Mouse (Mus musculus) midbrain, embryonic 12.5 days (tissue): ENCODE results near the gene B3gat2. TPM values are rescaled to one million over a fixed set of nuclear protein-coding genes. Genes with fewer than 3 reads are reported as not detected.

ENCODE experiments used
- ATAC-seq: fragments of 200-750 bp; cut with Nextera tagmentation; 2 replicates; pipeline ENCODE4 v1.8.0; 2017; ENCODE audit warnings: low read depth, moderate TSS enrichment, moderate library complexity; ENCODE audit not compliant: low FRiP score
- H3K27ac ChIP-seq: fragments of 300-500 bp; sonication (generic); replicated peaks from 2 replicates; pipeline ENCODE4 v1.5.1; 2016; ENCODE audit warnings: mild to moderate bottlenecking
- H3K27me3 ChIP-seq: fragments of 300-500 bp; sonication (generic); 2 replicates; pipeline ENCODE4 v1.6.1; 2016; ENCODE audit warnings: mild to moderate bottlenecking
- H3K36me3 ChIP-seq: fragments of 300-500 bp; sonication (generic); 2 replicates; pipeline ENCODE4 v1.6.1; 2016
- H3K4me1 ChIP-seq: fragments of 300-500 bp; sonication (generic); 2 replicates; pipeline ENCODE4 v1.6.1; 2016
- H3K4me2 ChIP-seq: fragments of 300-500 bp; sonication (generic); replicated peaks from 2 replicates; pipeline ENCODE4 v1.6.1; 2016; ENCODE audit warnings: mild to moderate bottlenecking, moderate library complexity
- H3K4me3 ChIP-seq: fragments of 300-500 bp; sonication (generic); 2 replicates; pipeline ENCODE4 v1.5.1; 2016; ENCODE audit warnings: mild to moderate bottlenecking
- H3K9ac ChIP-seq: fragments of 300-500 bp; sonication (generic); replicated peaks from 2 replicates; pipeline ENCODE4 v1.6.1; 2016; ENCODE audit warnings: mild to moderate bottlenecking, moderate library complexity
- H3K9me3 ChIP-seq: fragments of 300-500 bp; sonication (generic); 2 replicates; pipeline ENCODE4 v1.6.1; 2016; ENCODE audit warnings: mild to moderate bottlenecking
- WGBS: fragments of 180-500 bp; shearing (Covaris S2); methylation state at CpG from one replicate; pipeline ENCODE4 v1.1.7; 2016; 5-methylcytosine and 5-hydroxymethylcytosine counted together
- polyA plus RNA-seq: library from polyadenylated mRNA; unstranded; fragments of >200 nt; fragmentation: Nextera tagmentation; extraction: Ambion mirVana; gene quantifications from 2 replicates; pipeline ENCODE4 v1.2.1, GENCODE M21; 2016

The B3gat2 gene
- 1.9 and 2.1 TPM in 2 replicates for polyA plus RNA-seq

DNA sequence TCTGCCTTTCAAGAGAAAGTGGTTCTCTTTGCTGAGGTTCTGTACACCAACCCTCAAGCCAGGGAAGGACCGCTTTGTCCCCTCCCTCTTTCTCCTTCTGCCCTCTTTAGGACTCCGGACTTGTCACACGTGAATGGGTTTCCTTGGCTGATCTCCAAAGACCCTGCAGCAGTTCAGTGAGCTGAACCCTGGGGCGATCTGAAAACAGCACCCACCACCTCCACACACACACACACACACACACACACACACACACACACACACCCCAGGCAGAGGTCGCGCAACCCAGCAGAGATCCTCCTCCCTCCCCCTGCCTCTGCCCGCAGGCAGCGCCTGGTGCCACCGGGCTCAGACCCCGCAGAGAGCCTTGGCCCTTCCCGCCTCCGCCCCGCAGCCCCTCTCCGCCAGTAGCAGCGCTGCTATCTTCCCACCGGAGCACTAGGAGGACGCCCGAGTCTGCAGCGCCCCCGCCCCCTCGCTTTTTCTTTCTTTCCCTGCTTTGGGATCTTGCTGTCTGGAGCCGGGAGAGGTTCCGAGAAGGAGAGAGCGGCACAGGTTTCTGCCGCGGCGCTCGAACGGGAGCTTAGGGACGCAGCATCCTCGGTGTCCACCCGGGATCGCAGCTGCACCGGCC is at the start of gene B3gat2:
TSS of gene B3gat2 (plus strand) at position 252 of the 634 bp plus-strand sequence.
- H3K4me3 ChIP-seq: peak within 1 kb of the TSS; percentile 55
- peaks cover 17% of the 10 kb centered on the region for H3K4me1 ChIP-seq
- WGBS: under 1% methylated on average over 32 of the region's 34 CpGs
- no peak within 1 kb of the TSS; the same call in 1 of the 2 replicates for H3K27ac ChIP-seq
- peak; percentile 66 for ATAC-seq
- H3K4me2 ChIP-seq: peak within 1 kb of the TSS; percentile 78
- peak within 1 kb of the TSS; percentile 64 for H3K9ac ChIP-seq
- H3K27me3 ChIP-seq: peaks cover 42% of the 10 kb centered on the region
- H3K36me3 ChIP-seq: no peaks in the 10 kb centered on the region
- no peaks in the 10 kb centered on the region for H3K9me3 ChIP-seq

DNA sequence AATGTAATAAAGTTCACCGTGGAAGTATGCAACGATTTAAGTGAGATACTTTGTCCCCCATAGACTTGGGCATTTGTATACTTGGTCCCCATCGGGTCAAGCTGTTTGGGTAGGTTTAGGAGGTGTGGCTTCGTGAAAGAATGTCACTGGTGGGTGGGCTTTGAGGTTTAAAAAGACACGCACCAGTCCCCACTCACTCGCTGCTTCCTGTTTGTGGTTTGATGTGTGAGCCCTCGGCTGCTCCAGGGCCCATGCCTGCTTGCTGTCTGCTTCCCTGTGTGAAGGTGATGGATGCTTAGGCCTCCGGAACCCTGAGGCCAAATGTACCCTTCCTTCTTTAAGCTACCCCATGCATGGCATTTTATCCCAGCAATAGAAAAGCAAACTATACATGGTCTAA is 41.2 kb upstream of the B3gat2 start:
- WGBS: 89% methylated on average over 8 of the region's 8 CpGs

DNA sequence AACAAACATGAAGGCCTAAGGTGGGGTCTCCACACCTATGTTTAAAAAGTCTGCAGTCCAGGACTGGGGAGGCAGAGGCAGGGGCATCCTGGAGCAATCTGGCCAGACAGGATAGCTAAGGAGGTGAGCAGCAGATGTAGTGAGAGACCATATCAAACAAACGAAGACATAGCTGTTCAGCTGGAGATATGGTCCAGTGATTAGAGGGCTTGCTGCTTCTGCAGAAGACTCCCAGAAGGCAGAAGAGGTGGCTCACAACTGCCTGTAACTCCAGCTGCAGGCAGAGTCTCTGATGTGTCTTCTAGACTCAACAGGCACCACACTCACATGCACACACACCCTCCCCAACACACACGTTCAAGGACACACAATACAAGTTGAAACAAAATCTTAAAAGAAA is 40.5 kb upstream of the B3gat2 start:
- H3K4me3 ChIP-seq: no peak overlapping the region
- H3K27ac ChIP-seq: no peak overlapping the region
- H3K36me3 ChIP-seq: no peaks in the 10 kb centered on the region
- H3K4me2 ChIP-seq: no peak overlapping the region
- WGBS: 83% methylated on average over 2 of the region's 2 CpGs
- H3K27me3 ChIP-seq: no peaks in the 10 kb centered on the region
- no peaks in the 10 kb centered on the region for H3K9me3 ChIP-seq
- ATAC-seq: no peak
- no peaks in the 10 kb centered on the region for H3K4me1 ChIP-seq
- H3K9ac ChIP-seq: no peak overlapping the region

More for the DNA sequence above, 41.2 kb upstream of the B3gat2 start:
- H3K4me2 ChIP-seq: no peak overlapping the region
- H3K4me3 ChIP-seq: no peak overlapping the region
- no peak overlapping the region for H3K27ac ChIP-seq
- no peaks in the 10 kb centered on the region for H3K27me3 ChIP-seq
- ATAC-seq: no peak
- H3K9me3 ChIP-seq: no peaks in the 10 kb centered on the region
- no peaks in the 10 kb centered on the region for H3K36me3 ChIP-seq
- H3K4me1 ChIP-seq: no peaks in the 10 kb centered on the region
- no peak overlapping the region for H3K9ac ChIP-seq

DNA sequence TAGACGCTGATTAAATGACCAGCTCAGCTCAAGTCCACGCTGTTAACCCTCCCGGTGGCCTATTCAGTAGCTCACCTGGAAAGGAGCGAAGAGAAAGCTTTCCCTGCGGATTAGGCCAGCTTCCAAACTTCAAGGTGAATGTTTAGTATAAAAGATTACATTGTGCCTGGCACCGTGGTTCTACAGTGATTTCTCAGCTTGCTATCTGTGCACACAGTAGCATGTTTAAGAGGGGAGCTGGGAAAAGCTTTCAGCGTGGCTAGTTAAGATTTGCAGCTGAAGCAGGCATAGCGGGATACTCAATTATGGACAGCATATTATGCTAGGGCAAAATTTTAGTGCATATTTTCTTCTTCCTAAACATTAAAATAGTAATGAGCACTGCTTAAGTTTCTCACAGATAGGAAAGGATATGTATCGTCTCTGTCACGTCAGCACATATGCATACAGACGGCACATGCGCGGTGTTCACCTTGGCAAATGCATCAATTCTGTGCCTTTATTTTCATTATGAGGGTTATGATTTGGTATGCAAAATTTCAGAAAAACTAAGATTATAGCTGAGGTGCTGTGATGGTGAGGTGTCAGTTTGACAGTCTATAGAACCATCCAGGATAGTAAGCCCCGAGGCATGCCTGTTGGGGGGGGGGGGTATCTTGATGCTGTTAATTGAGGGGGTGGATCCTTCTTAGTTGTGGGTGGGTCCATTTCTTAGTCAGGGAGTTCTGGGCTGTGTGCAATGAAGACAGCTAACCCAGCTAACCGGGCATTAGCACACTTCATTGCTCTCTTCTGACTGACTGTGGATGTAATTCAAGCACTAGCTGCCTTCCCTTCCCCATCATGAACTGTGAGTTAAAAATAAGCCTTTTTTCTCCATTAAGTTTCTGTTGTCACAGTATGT is 38.8 kb upstream of the B3gat2 start:
- WGBS: 74% methylated on average over 15 of the region's 15 CpGs
- H3K9ac ChIP-seq: no peak overlapping the region
- H3K4me3 ChIP-seq: no peak overlapping the region
- H3K27ac ChIP-seq: no peak overlapping the region
- H3K9me3 ChIP-seq: no peaks in the 10 kb centered on the region
- H3K4me2 ChIP-seq: no peak overlapping the region
- ATAC-seq: no peak
- no peaks in the 10 kb centered on the region for H3K27me3 ChIP-seq
- H3K4me1 ChIP-seq: no peaks in the 10 kb centered on the region
- no peaks in the 10 kb centered on the region for H3K36me3 ChIP-seq

DNA sequence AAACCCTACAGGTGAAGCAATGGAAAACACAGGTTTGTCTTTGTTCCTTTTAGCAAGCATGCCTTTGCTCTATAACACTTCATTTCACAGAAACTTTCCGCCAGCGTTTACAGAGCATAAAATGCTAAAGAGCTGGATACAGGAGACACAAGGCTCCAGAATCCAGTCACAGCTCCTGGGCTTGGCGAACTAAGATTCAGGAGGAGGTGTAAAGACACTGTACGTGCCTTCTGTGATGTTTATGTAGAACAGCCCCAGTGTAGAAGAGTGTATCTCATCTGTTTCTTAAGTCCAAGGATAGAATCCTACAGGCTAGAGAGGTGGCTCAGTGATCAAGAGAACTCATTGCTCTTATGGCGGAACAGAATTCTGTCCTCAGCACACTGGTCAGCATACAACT is 30.2 kb upstream of the B3gat2 start:
- Histone ChIP-seq H3K27me3 (no peaks in the 10 kb centered on the region), H3K36me3 (no peaks in the 10 kb centered on the region), H3K4me1 (no peaks in the 10 kb centered on the region), H3K9me3 (no peaks in the 10 kb centered on the region), H3K27ac (no peak overlapping the region), H3K4me2 (no peak overlapping the region), H3K4me3 (no peak overlapping the region), H3K9ac (no peak overlapping the region)
- no peak for ATAC-seq
- 93% methylated on average over 5 of the region's 5 CpGs for WGBS

DNA sequence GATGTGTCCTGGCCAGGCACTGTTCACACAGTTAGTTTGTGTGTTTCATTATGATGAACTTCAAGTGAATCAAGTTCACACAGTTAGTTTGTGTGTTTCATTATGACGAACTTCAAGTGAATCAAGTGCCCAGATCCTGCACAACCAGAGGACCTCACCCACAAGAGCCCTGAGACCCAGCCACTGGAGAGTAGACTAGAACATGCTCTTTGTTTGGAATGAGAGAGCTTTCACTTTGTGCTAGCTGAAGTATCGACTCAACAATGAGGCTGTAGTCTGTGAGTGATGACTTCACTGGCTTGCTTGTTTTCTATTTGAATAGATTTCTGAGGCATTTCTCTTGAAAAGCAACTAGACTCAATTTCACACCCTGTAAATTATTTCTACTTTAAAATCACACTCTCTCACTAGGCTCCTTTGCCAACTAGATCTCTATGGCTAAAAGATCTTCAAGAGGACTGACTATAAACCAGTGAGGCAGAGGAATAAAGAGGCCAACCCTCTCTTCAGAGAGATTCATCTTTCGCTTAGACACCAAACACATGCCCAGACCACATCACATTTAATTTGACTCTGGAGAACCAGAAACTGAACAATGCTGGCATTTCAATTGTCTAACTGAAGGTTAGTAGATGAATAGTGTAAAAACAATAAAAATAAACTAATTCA is 10.6 kb upstream of the B3gat2 start:
- H3K4me2 ChIP-seq: no peak overlapping the region
- no peaks in the 10 kb centered on the region for H3K27me3 ChIP-seq
- H3K9ac ChIP-seq: no peak overlapping the region
- H3K36me3 ChIP-seq: no peaks in the 10 kb centered on the region
- WGBS: 71% methylated on average over 3 of the region's 3 CpGs
- no peak overlapping the region for H3K27ac ChIP-seq
- H3K4me1 ChIP-seq: no peaks in the 10 kb centered on the region
- no peak overlapping the region for H3K4me3 ChIP-seq
- H3K9me3 ChIP-seq: no peaks in the 10 kb centered on the region
- ATAC-seq: no peak

DNA sequence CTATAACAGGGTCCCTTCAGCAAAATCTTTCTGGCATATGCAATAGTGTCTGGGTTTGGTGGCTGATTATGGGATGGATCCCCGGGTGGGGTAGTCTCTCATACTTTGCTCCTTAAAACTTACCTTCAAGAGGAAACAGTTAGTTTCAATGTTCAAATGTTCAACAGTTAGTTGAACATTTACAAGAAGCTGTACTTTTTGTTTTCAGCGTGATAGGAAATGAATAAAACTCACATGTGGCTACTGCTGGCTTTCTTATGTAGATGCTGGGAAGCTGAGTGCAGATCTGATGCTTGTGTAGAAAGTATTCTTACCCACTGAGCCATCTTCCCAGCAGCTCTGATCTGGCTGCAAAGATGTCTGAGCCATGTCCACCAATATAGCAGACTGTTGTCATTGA is 8.5 kb upstream of the B3gat2 start:
- H3K27me3 ChIP-seq: no peaks in the 10 kb centered on the region
- no peak overlapping the region for H3K27ac ChIP-seq
- 85% methylated on average over 2 of the region's 2 CpGs for WGBS
- H3K9me3 ChIP-seq: no peaks in the 10 kb centered on the region
- no peak overlapping the region for H3K4me2 ChIP-seq
- H3K4me3 ChIP-seq: no peak overlapping the region
- ATAC-seq: no peak
- H3K36me3 ChIP-seq: no peaks in the 10 kb centered on the region
- H3K9ac ChIP-seq: no peak overlapping the region
- no peaks in the 10 kb centered on the region for H3K4me1 ChIP-seq

DNA sequence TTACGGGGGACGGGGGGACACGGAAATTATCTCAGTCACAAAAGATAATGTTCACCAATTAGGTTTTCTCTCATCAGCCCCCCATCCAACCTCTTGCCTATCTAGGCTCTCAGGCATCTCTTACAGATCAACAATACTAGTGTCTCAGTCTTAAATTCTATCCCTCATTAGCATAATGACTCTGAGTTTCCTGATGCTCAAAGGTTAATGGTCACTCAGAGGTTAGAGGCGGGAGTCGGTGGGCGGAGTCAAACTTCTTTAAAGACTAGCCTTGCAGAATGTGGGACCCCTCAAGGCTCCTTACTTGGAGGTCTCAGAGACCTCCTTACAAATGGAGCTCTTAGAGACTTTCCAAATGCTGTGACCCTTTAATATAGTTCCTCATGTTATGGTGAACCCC is 8.0 kb upstream of the B3gat2 start:
- H3K27ac ChIP-seq: no peak overlapping the region
- H3K4me1 ChIP-seq: no peaks in the 10 kb centered on the region
- H3K9ac ChIP-seq: no peak overlapping the region
- 85% methylated on average over 6 of the region's 6 CpGs for WGBS
- no peaks in the 10 kb centered on the region for H3K36me3 ChIP-seq
- no peak overlapping the region for H3K4me3 ChIP-seq
- ATAC-seq: no peak
- H3K27me3 ChIP-seq: no peaks in the 10 kb centered on the region
- no peaks in the 10 kb centered on the region for H3K9me3 ChIP-seq
- H3K4me2 ChIP-seq: no peak overlapping the region

DNA sequence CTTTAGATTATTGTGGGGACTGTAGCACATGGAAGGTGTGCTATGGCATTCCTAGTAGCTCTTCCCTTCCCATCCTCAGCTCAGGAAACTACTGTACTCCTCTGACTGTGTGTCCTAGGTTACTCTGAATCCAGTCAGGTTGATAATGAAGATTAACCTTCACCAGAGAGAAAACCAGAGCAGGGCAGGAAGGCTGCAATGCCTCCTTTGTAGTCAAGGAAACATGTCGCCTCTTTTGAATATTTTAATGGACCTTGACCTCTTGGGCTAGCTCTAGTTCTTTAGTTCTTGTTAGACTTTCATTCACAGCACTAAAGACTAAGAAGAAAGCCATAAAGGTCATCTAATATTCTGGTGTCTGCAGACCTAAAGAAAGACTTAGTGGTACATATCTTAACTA is 7.2 kb upstream of the B3gat2 start:
- Histone ChIP-seq H3K27me3 (peaks cover 3% of the 10 kb centered on the region), H3K27ac (no peak overlapping the region), H3K4me1 (no peaks in the 10 kb centered on the region), H3K9me3 (no peaks in the 10 kb centered on the region), H3K9ac (no peak overlapping the region), H3K4me3 (no peak overlapping the region), H3K4me2 (no peak overlapping the region), H3K36me3 (no peaks in the 10 kb centered on the region)
- WGBS: 58% methylated on average over 1 of the region's 1 CpGs
- no peak for ATAC-seq

DNA sequence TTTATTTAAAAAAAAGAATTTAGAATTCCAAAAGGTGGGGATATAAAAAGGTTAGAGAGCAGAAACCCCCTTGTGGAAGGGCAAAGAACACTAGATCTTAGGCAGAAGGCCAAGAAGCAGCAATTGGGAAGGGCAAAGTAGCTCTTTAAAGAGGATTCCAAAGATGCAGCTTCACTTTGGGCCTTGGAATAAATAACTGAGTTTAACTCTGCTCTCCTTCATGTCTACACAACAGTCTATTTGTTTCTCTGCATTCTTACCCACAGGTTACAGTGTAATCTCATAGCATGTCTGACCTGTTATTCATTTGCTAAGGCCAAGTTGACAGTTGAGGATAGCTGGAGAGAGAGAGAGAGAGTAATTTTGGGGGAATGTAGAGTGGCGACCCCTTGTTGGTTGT is 6.6 kb upstream of the B3gat2 start:
- H3K4me2 ChIP-seq: no peak overlapping the region
- no peak for ATAC-seq
- H3K27me3 ChIP-seq: peaks cover 9% of the 10 kb centered on the region
- H3K9ac ChIP-seq: no peak overlapping the region
- H3K4me3 ChIP-seq: no peak overlapping the region
- no peaks in the 10 kb centered on the region for H3K36me3 ChIP-seq
- no peaks in the 10 kb centered on the region for H3K9me3 ChIP-seq
- WGBS: 84% methylated on average over 1 of the region's 1 CpGs
- H3K27ac ChIP-seq: no peak overlapping the region
- no peaks in the 10 kb centered on the region for H3K4me1 ChIP-seq

DNA sequence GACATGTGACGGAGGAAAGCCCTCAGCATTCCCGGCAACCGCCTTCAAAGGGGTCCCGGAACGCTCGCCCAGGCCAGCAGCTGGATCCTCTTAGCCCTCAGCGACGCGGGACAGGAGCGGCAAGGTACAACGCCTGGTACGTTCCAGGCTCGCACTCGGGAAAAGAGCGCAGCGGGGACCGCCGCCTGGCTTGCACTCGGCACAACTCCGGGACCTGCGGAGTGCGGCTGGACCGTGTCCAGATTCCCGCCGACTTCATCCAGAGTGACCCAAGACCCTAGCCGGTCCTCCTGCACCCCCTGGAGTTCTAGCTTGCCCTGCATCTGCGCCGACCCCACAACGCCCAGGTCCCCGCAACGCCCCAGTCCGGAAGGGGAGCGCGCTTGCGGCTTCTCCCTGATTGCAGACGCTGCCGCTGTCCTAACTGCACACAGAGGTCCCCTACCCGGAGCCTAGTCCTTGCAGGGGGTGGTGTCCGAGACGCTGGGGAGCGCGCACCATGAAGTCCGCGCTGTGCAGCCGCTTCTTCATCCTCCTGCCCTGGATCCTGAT is 659 bp downstream of the B3gat2 start:
- Histone ChIP-seq H3K27ac (no peak overlapping the region; the same call in 1 of the 2 replicates), H3K27me3 (peaks cover 47% of the 10 kb centered on the region), H3K9ac (peak overlapping the region; percentile 64), H3K4me3 (peak overlapping the region; percentile 55), H3K4me1 (peaks cover 17% of the 10 kb centered on the region), H3K36me3 (no peaks in the 10 kb centered on the region), H3K9me3 (no peaks in the 10 kb centered on the region), H3K4me2 (peak overlapping the region; percentile 78)
- ATAC-seq: peak; percentile 52
- under 1% methylated on average over 43 of the region's 45 CpGs for WGBS
